Mouse (Mus musculus) CD4-positive, CD25-positive, alpha-beta regulatory T cell, adult 2 months (primary cell): ENCODE measurements around the gene St8sia1.

ENCODE experiments used
- DNase-seq: peaks from one replicate; pipeline ENCODE4 v3.0.0-alpha.2; 2012; ENCODE audit warnings: low read depth, low spot score

Gene St8sia1

DNA sequence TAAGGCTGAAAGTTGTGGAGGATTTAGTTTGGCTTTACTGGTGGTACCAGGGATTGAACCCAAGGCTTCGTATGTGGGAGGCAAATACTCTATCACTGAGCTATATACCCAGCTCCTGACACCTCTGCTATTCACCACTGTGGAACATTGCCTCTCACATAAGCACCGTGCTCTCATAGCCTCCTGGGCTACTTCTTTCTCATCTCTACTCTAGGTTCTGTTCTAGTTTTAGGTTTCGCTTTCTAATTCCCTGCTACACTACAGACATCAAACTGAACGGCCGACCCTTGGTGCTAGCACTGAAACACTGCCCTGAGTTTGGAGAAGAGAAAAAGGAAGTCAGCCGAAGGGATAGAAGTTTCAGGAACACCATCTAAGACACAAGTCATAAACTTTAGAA, 99.1 kb downstream of the St8sia1 start:
- peak; percentile 42 for DNase-seq

DNA sequence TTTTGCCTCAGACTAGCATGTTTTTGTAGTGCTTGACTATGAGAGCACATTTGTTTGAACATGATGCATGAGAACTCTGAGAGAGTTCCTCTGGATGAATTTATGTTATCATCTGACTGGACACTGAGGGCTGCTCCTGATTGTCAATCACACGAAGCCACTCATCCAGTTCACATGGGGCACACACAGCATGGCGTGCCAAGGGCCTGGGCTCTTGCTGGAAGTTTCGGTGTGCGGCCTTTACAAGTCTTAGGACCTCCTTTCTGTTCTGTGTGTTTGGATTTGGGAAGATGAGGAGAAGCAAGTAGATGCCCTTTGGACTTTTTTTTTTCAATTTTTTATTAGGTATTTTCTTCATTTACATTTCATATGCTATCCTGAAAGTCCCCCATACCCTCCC, 100.4 kb downstream of the St8sia1 start:
- no peak for DNase-seq

GRCm38 (mm10) chr6:142862265-142862664, 102.0 kb downstream of the St8sia1 start:
- DNase-seq, result peak; percentile 25

- DNase-seq, result no peak
Measured at GRCm38 (mm10) chr6:142860396-142860795, 103.9 kb downstream of the St8sia1 start.

DNA sequence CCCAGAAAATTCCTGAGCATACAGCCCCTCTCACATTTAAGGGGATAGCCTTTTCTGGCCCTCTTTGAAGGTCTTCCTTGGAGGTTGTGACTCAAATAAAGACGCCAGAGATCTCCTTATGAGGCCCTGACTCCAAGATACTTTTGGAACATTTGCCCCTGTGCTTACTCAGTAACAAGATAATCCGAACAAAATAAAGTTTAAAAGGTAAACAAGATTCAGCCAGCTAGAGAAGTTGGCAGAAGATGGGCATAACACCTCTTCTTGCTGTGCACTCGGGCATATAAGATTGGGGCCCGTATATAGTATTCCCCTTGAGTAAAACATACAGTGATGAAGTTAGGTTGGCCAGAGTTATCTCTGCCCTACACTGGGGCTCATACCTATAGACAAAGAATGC, 104.3 kb downstream of the St8sia1 start:
- DNase-seq, result no peak

GRCm38 (mm10) chr6:142858937-142859336, 105.3 kb downstream of the St8sia1 start:
- peak; percentile 59 for DNase-seq

DNA sequence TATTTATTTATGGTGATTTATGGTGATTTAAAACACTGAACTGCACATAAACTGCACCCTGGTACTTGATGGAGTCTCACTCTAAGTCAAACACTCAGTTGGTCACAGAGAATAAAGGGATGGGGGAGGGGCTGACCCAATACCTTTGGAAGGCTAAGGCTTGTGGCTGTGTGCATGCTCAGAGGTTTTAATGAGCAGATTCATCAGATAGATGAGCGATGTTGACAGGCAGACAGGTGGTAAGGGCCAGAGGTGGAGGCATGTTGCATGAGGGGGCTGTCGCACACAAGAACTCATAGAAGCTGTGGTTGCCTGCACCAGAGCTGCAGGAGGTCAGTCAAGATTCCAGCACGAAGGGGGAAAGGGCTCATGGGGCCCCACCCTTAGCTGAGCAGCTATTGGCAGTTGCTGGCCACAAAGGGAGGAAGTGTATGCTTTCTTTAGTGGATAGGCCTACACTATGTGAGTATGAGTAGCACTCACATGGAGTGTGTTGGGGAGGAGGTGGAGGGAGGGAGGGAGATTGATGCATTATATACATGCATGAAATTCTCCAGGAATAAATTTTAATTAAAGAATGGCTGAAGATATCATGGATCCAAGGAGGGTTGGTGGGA, 107.9 kb downstream of the St8sia1 start:
- DNase-seq, result no peak

DNA sequence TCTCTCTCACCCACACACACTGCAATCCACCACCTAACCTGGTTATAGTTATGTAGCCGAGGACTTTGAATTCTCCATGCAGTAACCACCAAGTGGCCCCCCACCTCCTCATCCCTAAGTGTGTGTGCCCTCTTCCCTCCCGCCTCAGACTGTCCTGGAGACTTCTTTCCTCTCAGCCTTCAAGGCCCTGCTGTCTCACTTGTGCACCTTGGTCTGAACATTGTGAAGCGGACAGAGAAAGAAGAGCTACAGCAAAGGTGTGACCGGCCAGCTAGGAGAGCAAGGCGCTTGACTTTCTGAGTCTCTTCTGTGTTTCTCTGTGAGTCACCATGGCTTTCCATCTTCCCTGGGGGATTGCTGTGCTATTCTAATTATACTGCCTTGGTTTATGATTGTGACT, 108.5 kb downstream of the St8sia1 start:
- no peak for DNase-seq

- DNase-seq, result no peak
Measured at GRCm38 (mm10) chr6:142852419-142853377, 111.6 kb downstream of the St8sia1 start.

GRCm38 (mm10) chr6:142850436-142850835, 113.8 kb downstream of the St8sia1 start:
- DNase-seq, result no peak

DNA sequence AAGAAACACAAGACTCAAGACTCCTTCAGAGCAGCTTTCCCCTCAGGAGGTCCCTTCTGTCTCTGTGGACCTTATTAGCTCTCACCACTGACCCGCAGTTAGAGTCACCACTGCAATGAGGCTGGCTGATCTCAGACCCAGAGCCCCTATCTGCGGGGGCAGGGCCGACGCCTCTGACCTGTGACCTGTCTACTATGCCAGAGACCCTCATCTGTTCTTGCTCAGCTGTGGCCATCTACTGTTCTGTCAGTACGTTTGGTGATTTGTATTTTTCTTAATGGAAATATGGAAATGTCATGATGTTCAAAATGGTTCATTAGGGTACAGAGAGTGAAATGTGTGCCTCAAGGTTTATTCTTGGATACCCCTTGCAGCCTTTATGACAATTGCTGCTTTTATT, 114.9 kb downstream of the St8sia1 start:
- no peak for DNase-seq

- DNase-seq, result peak; percentile 44
Measured at GRCm38 (mm10) chr6:142847914-142848674, 116.2 kb downstream of the St8sia1 start.

DNA sequence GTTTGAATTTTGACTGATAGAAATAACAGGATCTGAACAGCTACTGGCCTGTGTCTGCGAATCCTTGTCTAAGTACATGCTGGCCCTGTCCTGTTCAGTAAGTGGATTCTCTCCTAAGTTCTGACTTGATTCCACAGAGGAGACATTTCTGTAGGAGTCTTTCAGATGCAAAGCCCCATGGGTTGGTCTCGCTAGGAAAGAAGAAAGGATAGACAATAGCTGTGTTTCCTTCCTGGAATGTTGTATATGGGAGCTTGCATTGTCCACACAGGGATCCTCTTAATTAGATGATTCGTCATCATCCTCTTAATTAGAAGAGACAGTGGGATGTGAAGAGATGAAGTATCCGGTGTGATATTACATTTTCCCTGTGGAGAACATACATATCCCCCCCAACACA, 117.4 kb downstream of the St8sia1 start:
- DNase-seq, result no peak

DNA sequence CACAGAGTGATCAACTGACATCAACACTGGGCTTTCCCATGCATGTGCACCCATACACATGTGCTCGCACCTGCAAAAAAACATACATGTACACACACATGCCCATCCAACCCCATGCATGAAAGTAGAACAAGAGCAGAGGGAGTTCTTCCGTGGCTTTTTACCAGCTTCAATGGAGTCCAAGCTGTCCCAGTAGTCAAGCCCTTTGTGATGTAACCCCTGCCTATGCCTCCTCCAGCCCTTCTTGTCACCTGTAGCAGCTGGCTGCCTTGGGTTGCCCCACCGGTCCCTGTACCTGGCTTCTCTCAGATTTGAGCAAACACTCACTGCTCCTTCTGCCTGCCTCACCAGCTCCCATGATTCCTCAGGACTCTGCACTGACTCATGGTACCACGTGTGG, 119.2 kb downstream of the St8sia1 start:
- no peak for DNase-seq

DNA sequence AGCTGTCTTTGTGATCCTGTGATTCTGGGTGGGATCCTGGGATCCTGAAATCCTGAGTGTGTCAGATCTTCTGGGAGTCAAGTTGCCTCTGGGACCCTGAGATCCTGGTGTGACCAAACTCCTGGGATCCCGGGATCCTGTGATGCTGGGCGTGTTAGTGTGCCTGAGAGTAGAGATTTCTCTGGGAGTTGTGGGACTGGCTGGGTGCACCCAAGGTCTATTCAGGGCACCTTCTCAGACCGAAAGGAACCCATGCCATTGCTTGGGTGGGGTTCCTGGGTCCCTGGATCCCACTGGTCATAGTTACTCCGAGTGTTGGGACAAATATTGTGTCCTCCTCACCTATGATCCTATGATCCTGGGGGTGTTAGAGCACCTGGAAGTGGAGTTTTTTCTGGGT, 120.2 kb downstream of the St8sia1 start:
- no peak for DNase-seq

DNA sequence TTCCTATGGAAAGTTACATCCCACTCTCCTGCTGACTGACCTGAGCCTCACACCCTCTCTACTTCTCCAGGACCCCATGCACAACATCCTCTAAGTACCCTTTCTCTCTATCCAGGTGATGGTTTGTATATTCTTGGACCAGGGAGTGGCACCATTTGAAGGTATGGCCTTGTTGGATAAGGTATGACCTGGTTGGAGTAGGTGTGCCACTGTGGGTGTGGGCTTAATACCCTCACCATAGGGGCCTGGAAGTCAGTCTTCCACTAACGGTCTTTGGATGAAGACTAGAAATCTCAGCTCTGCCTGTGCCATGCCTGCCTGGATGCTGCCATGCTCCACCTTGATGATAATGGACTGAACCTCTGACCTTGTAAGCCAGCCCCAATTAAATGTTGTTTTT, 125.8 kb downstream of the St8sia1 start:
- no peak for DNase-seq

- DNase-seq, result no peak
Measured at GRCm38 (mm10) chr6:142837326-142837725, 126.9 kb downstream of the St8sia1 start.

DNA sequence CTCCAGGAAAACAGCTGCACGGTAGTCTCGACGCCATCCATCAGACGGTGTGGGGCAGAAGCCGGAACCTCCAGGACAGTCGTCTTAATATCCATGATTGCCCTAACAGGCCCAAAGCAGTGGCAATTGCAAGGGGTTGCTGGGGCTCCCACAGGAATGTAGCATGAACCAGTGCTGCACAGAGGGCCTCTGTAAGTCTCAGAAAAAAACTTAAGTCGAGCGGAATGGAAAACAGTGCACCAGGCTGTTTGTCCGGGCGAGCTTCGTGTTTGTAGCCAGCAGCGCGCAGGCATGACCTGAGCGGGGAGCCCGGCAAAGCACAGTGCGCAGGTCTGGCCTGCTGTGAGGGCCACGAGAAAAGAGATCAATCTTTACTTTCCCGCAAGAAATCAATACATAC, 128.5 kb downstream of the St8sia1 start:
- no peak for DNase-seq

- no peak for DNase-seq
Measured at GRCm38 (mm10) chr6:142834911-142835310, 129.3 kb downstream of the St8sia1 start.

GRCm38 (mm10) chr6:142831706-142832105, 132.5 kb downstream of the St8sia1 start:
- DNase-seq, result no peak

GRCm38 (mm10) chr6:142831243-142831642, 133.0 kb downstream of the St8sia1 start:
- DNase-seq, result peak; percentile 56

DNA sequence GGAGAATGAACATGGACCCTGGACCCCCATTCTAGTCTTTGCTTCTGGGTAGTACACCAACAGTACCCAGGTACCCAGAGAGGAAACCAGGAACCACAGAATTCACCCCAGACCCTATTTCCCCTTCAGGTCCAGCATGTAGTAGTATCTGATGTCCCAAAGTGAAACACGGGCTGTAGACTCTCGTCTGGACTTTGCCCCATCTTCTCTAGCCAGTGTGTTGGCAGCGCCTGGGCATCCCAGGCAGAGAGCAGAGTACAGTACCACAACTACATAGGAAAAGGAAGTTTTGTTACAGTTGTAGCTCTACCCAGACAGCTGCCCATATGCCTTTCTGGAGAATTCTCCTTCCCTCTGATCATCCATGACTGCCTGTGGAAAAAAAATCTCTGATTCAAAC, 134.0 kb downstream of the St8sia1 start:
- DNase-seq, result no peak
